Mouse (Mus musculus): ENCODE measurements around the gene Gm10392. TPM values are rescaled to one million over a fixed set of nuclear protein-coding genes. Genes with fewer than 3 reads are reported as not detected.

The Gm10392 gene
- polyA plus RNA-seq, 1 experiment: not detected

- TF ChIP-seq CTCF (IDR thresholded peaks at IDR 0.05; ENCODE audit: control insufficient read depth, insufficient read depth, insufficient replicate concordance, low read depth, low read length) (no peak), POLR2A (IDR thresholded peaks at IDR 0.05; ENCODE audit: control insufficient read depth, low read depth, low read length) (no peak)
- H3K27ac ChIP-seq (ENCODE audit: control insufficient read depth, insufficient read depth, low read depth, low read length): no peak overlapping the region
- H3K27me3 ChIP-seq (ENCODE audit: control insufficient read depth, insufficient read depth, low read length): peaks cover 3% of the 10 kb centered on the region; the same call in 1 of the 2 replicates
- no peak overlapping the region for H3K4me3 ChIP-seq (ENCODE audit: control insufficient read depth, low read depth, low read length)
- peaks cover 13% of the 10 kb centered on the region for H3K4me1 ChIP-seq (ENCODE audit: control insufficient read depth, insufficient read depth, low read length)
- no peaks in the 10 kb centered on the region for H3K36me3 ChIP-seq (ENCODE audit: control insufficient read depth, insufficient read depth, low read length)
Observed at GRCm38 (mm10) chr11:77485229-77485628, 33.8 kb downstream of the Gm10392 start.

GRCm38 (mm10) chr11:77483510-77484255, 35.3 kb downstream of the Gm10392 start:
- H3K4me3 ChIP-seq (ENCODE audit: control insufficient read depth, low read depth, low read length): no peak overlapping the region
- H3K36me3 ChIP-seq (ENCODE audit: control insufficient read depth, insufficient read depth, low read length): no peaks in the 10 kb centered on the region
- H3K4me1 ChIP-seq (ENCODE audit: control insufficient read depth, insufficient read depth, low read length): peaks cover 2% of the 10 kb centered on the region
- H3K27me3 ChIP-seq (ENCODE audit: control insufficient read depth, insufficient read depth, low read length): no peaks in the 10 kb centered on the region
- H3K27ac ChIP-seq (ENCODE audit: control insufficient read depth, insufficient read depth, low read depth, low read length): no peak overlapping the region
- no peak for TF ChIP-seq POLR2A (IDR thresholded peaks at IDR 0.05; ENCODE audit: control insufficient read depth, low read depth, low read length)
- no peak for TF ChIP-seq CTCF (IDR thresholded peaks at IDR 0.05; ENCODE audit: control insufficient read depth, insufficient read depth, insufficient replicate concordance, low read depth, low read length)

DNA sequence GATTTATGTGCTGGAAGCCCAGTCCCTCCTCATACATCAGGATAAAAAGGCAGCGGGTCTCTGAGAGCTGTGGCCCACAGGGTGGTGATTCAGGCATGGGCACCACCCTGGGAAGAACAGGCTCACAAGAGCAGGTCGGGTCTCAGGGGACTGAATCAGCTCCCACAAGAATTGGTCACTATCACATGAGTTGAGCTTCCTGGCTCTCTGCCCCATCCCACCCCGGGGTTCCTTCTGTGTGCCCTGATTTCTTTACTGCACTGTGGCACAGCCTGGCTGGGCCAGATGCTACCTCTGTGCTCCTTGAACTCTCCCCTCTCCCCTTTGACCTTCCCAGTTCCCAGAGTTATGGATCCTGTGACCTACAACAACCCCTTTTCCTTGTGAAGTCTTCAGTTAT, 36.0 kb downstream of the Gm10392 start:
- Histone ChIP-seq H3K4me3 (ENCODE audit: control insufficient read depth, low read depth, low read length) (no peak overlapping the region), H3K27ac (ENCODE audit: control insufficient read depth, insufficient read depth, low read depth, low read length) (no peak overlapping the region), H3K36me3 (ENCODE audit: control insufficient read depth, insufficient read depth, low read length) (no peaks in the 10 kb centered on the region), H3K27me3 (ENCODE audit: control insufficient read depth, insufficient read depth, low read length) (no peaks in the 10 kb centered on the region), H3K4me1 (ENCODE audit: control insufficient read depth, insufficient read depth, low read length) (no peaks in the 10 kb centered on the region)
- TF ChIP-seq POLR2A (IDR thresholded peaks at IDR 0.05; ENCODE audit: control insufficient read depth, low read depth, low read length) (no peak), CTCF (IDR thresholded peaks at IDR 0.05; ENCODE audit: control insufficient read depth, insufficient read depth, insufficient replicate concordance, low read depth, low read length) (no peak)

DNA sequence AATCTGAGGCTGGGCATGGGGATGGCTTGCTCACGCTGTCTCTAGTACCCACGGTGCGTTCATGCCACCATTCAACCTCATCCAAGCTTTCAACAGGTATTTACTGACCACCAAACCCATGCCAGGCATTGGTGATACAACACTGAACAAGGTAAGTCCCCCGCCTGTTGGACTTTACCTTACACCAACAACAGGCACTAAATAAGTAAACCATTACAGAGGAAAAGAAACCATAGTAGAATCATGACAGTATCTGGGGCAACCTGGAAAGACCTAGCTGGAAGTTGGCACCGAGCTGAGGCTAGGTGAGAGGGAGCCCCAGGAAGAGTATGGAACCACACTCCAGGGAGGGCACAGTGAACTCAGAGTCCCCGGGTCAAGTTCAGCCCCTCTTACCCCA, 42.1 kb downstream of the Gm10392 start:
- H3K27ac ChIP-seq (ENCODE audit: control insufficient read depth, insufficient read depth, low read depth, low read length): no peak overlapping the region
- peaks cover under 1% of the 10 kb centered on the region for H3K4me1 ChIP-seq (ENCODE audit: control insufficient read depth, insufficient read depth, low read length)
- H3K4me3 ChIP-seq (ENCODE audit: control insufficient read depth, low read depth, low read length): no peak overlapping the region
- no peak for TF ChIP-seq POLR2A (IDR thresholded peaks at IDR 0.05; ENCODE audit: control insufficient read depth, low read depth, low read length)
- TF ChIP-seq CTCF (IDR thresholded peaks at IDR 0.05; ENCODE audit: control insufficient read depth, insufficient read depth, insufficient replicate concordance, low read depth, low read length): no peak
- no peaks in the 10 kb centered on the region for H3K36me3 ChIP-seq (ENCODE audit: control insufficient read depth, insufficient read depth, low read length)
- no peaks in the 10 kb centered on the region for H3K27me3 ChIP-seq (ENCODE audit: control insufficient read depth, insufficient read depth, low read length)

GRCm38 (mm10) chr11:77476216-77476615, 42.8 kb downstream of the Gm10392 start:
- Histone ChIP-seq H3K4me1 (ENCODE audit: control insufficient read depth, insufficient read depth, low read length) (peaks cover 5% of the 10 kb centered on the region), H3K36me3 (ENCODE audit: control insufficient read depth, insufficient read depth, low read length) (no peaks in the 10 kb centered on the region), H3K4me3 (ENCODE audit: control insufficient read depth, low read depth, low read length) (no peak overlapping the region), H3K27ac (ENCODE audit: control insufficient read depth, insufficient read depth, low read depth, low read length) (no peak overlapping the region), H3K27me3 (ENCODE audit: control insufficient read depth, insufficient read depth, low read length) (no peaks in the 10 kb centered on the region)
- TF ChIP-seq POLR2A (IDR thresholded peaks at IDR 0.05; ENCODE audit: control insufficient read depth, low read depth, low read length) (no peak), CTCF (IDR thresholded peaks at IDR 0.05; ENCODE audit: control insufficient read depth, insufficient read depth, insufficient replicate concordance, low read depth, low read length) (no peak)

GRCm38 (mm10) chr11:77472775-77473174, 46.2 kb downstream of the Gm10392 start:
- H3K36me3 ChIP-seq (ENCODE audit: control insufficient read depth, insufficient read depth, low read length): no peaks in the 10 kb centered on the region

GRCm38 (mm10) chr11:77471407-77471806, 47.6 kb downstream of the Gm10392 start:
- Histone ChIP-seq H3K4me3 (ENCODE audit: control insufficient read depth, low read depth, low read length) (peak overlapping the region; percentile 48), H3K27ac (ENCODE audit: control insufficient read depth, insufficient read depth, low read depth, low read length) (no peak overlapping the region), H3K36me3 (ENCODE audit: control insufficient read depth, insufficient read depth, low read length) (no peaks in the 10 kb centered on the region), H3K4me1 (ENCODE audit: control insufficient read depth, insufficient read depth, low read length) (peaks cover 14% of the 10 kb centered on the region), H3K27me3 (ENCODE audit: control insufficient read depth, insufficient read depth, low read length) (no peaks in the 10 kb centered on the region)
- TF ChIP-seq POLR2A (IDR thresholded peaks at IDR 0.05; ENCODE audit: control insufficient read depth, low read depth, low read length): no peak
- TF ChIP-seq CTCF (IDR thresholded peaks at IDR 0.05; ENCODE audit: control insufficient read depth, insufficient read depth, insufficient replicate concordance, low read depth, low read length): peak; percentile 13; the same call in 1 of the 2 replicates

More at GRCm38 (mm10) chr11:77472775-77473174, 46.2 kb downstream of the Gm10392 start:
- TF ChIP-seq CTCF (IDR thresholded peaks at IDR 0.05; ENCODE audit: control insufficient read depth, insufficient read depth, insufficient replicate concordance, low read depth, low read length) (no peak), POLR2A (IDR thresholded peaks at IDR 0.05; ENCODE audit: control insufficient read depth, low read depth, low read length) (no peak)
- no peak overlapping the region for H3K27ac ChIP-seq (ENCODE audit: control insufficient read depth, insufficient read depth, low read depth, low read length)
- no peak overlapping the region for H3K4me3 ChIP-seq (ENCODE audit: control insufficient read depth, low read depth, low read length)
- H3K27me3 ChIP-seq (ENCODE audit: control insufficient read depth, insufficient read depth, low read length): no peaks in the 10 kb centered on the region
- peaks cover 11% of the 10 kb centered on the region for H3K4me1 ChIP-seq (ENCODE audit: control insufficient read depth, insufficient read depth, low read length)
